Mouse (Mus musculus) liver, adult 2 months (tissue): ENCODE data around the gene Ipo9.

ENCODE experiments used
- CTCF ChIP-seq: fragments of 200-500 bp; IDR thresholded peaks from 2 replicates; pipeline ENCODE4 v1.5.1; 2011; ENCODE audit warnings: low read depth, low read length, control low read depth
- POLR2A ChIP-seq: fragments of 200-500 bp; IDR thresholded peaks from 2 replicates; pipeline ENCODE4 v1.6.1; 2011; ENCODE audit warnings: low read length, control low read depth; ENCODE audit not compliant: insufficient read depth; ENCODE audit errors: extremely low read depth

DNA sequence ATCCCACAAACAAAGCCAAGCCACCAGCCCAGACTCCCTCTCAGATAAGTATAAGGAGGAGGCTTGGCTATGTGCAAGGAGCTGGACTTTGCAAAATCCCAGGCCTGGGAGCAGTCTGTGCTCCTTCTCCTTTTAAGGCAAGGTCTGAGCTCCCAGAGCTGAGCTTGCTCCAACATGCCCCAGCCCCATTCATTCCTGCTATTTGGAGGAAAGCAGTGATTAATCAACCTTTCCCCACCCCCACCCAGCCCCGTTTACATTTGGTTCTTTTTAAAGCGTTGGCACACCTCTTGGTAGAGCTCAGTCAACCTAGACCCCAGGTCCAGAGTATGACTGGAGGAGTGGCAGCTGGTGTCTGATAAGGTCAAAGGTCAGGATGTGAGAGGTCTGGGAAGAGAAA, 71.2 kb downstream of the Ipo9 start:
- TF ChIP-seq POLR2A = no peak
- TF ChIP-seq CTCF = no peak
